Mouse (Mus musculus): ENCODE data around the gene Psd4.

Psd4 gene

GRCm38 (mm10) chr2:24367030-24367894, at the start of gene Psd4:
TSS of gene Psd4 (plus strand) at chr2:24367580.
- no peak for DNase-seq (ENCODE audit: extremely low read depth, low read depth, low spot score)

- no peak for DNase-seq (ENCODE audit: extremely low read depth, low read depth, low spot score)
These were observed 49.3 kb upstream of the Psd4 start for GRCm38 (mm10) chr2:24317919-24318598.

- DNase-seq (ENCODE audit: extremely low read depth, low read depth, low spot score), result no peak
These were observed 32.0 kb upstream of the Psd4 start for GRCm38 (mm10) chr2:24335333-24335732.

- no peak for DNase-seq (ENCODE audit: extremely low read depth, low read depth, low spot score)
These were observed 30.8 kb upstream of the Psd4 start, which contains the start of gene Il1rn for GRCm38 (mm10) chr2:24336545-24336944. TSS of gene Il1rn (plus strand) at chr2:24336853.

- no peak for DNase-seq (ENCODE audit: extremely low read depth, low read depth, low spot score)
These were observed 25.9 kb upstream of the Psd4 start for GRCm38 (mm10) chr2:24341395-24341885.

- DNase-seq (ENCODE audit: extremely low read depth, low read depth, low spot score), result no peak
These were observed 22.8 kb upstream of the Psd4 start for GRCm38 (mm10) chr2:24344619-24345018.

- DNase-seq (ENCODE audit: extremely low read depth, low read depth, low spot score), result no peak
These were observed 22.3 kb upstream of the Psd4 start for GRCm38 (mm10) chr2:24345056-24345455.

- no peak for DNase-seq (ENCODE audit: extremely low read depth, low read depth, low spot score)
These were observed 19.5 kb upstream of the Psd4 start for GRCm38 (mm10) chr2:24347926-24348325.

GRCm38 (mm10) chr2:24351159-24351558, 16.2 kb upstream of the Psd4 start:
- DNase-seq (ENCODE audit: extremely low read depth, low read depth, low spot score), result no peak

- DNase-seq (ENCODE audit: extremely low read depth, low read depth, low spot score), result no peak
These were observed 14.3 kb upstream of the Psd4 start for GRCm38 (mm10) chr2:24353042-24353441.

GRCm38 (mm10) chr2:24357642-24358041, 9.7 kb upstream of the Psd4 start:
- DNase-seq (ENCODE audit: extremely low read depth, low read depth, low spot score), result no peak

GRCm38 (mm10) chr2:24359347-24359746, 8.0 kb upstream of the Psd4 start:
- no peak for DNase-seq (ENCODE audit: extremely low read depth, low read depth, low spot score)

- no peak for DNase-seq (ENCODE audit: extremely low read depth, low read depth, low spot score)
These were observed 3.6 kb upstream of the Psd4 start for GRCm38 (mm10) chr2:24363818-24364217.

GRCm38 (mm10) chr2:24366214-24366975, 985 bp upstream of the Psd4 start:
- DNase-seq (ENCODE audit: extremely low read depth, low read depth, low spot score), result no peak

GRCm38 (mm10) chr2:24367895-24368261, 498 bp downstream of the Psd4 start:
- no peak for DNase-seq (ENCODE audit: extremely low read depth, low read depth, low spot score)

GRCm38 (mm10) chr2:24378747-24379450, 11.5 kb downstream of the Psd4 start:
- peak; percentile 30 for DNase-seq (ENCODE audit: extremely low read depth, low read depth, low spot score)

GRCm38 (mm10) chr2:24382456-24383230, 15.3 kb downstream of the Psd4 start:
- DNase-seq (ENCODE audit: extremely low read depth, low read depth, low spot score), result no peak

GRCm38 (mm10) chr2:24383636-24384035, 16.3 kb downstream of the Psd4 start:
- DNase-seq (ENCODE audit: extremely low read depth, low read depth, low spot score), result no peak

- DNase-seq (ENCODE audit: extremely low read depth, low read depth, low spot score), result no peak
These were observed 17.0 kb downstream of the Psd4 start for GRCm38 (mm10) chr2:24384393-24384792.

All from fat pad, adult 2 months (tissue).